Mouse (Mus musculus): ENCODE measurements around the gene Wfdc3.

- no peak for TF ChIP-seq CTCF (IDR thresholded peaks at IDR 0.05; ENCODE audit: low read depth, low read length)
- no peak for TF ChIP-seq POLR2A (IDR thresholded peaks at IDR 0.05; ENCODE audit: borderline replicate concordance, low read depth, low read length)
Measured at GRCm38 (mm10) chr2:164684807-164685206, 60.9 kb downstream of the Wfdc3 start, which contains the start of gene Wfdc13.

Data from bone marrow macrophage, adult 2 months (primary cell).